Mouse (Mus musculus) E14TG2a.4 (cell line): ENCODE data around the gene Slc4a7.

Source experiments
- H3K27me3 ChIP-seq: 2 replicates; pipeline ENCODE4 v1.6.1; 2014; ENCODE audit warnings: low read length, control low read depth; ENCODE audit not compliant: insufficient read depth
- H3K36me3 ChIP-seq: 2 replicates; pipeline ENCODE4 v1.6.1; 2014; ENCODE audit warnings: low read length, control low read depth; ENCODE audit not compliant: insufficient read depth
- H3K4me1 ChIP-seq: replicated peaks from 2 replicates; pipeline ENCODE4 v1.6.1; 2014; ENCODE audit warnings: low read depth, low read length, control low read depth
- H3K4me3 ChIP-seq: replicated peaks from 2 replicates; pipeline ENCODE4 v1.5.1; 2014; ENCODE audit warnings: mild to moderate bottlenecking, low read length
- H3K9me3 ChIP-seq: 2 replicates; pipeline ENCODE4 v1.6.1; 2014; ENCODE audit warnings: low read length, control low read depth
- CTCF ChIP-seq: conservative IDR thresholded peaks from 2 replicates; pipeline ENCODE4 v1.5.1; 2014; ENCODE audit warnings: low read length
- NANOG ChIP-seq: IDR thresholded peaks from 2 replicates; pipeline ENCODE4 v1.6.1; 2014; ENCODE audit warnings: borderline replicate concordance, low read length, mixed read lengths
- POU5F1 ChIP-seq: IDR thresholded peaks from 2 replicates; pipeline ENCODE4 v1.6.1; 2014; ENCODE audit warnings: low read length, borderline replicate concordance

Slc4a7 gene

GRCm38 (mm10) chr14:14705126-14705525 lies 3.0 kb downstream of the Slc4a7 start:
- H3K27me3 ChIP-seq: 0 out of 2 replicates have a peak, but pooled peaks cover 3% of the 10 kb centered on the region
- H3K4me1 ChIP-seq: peaks cover 22% of the 10 kb centered on the region
- H3K36me3 ChIP-seq: no peaks in the 10 kb centered on the region
- TF ChIP-seq POU5F1 (no peak), CTCF (no peak), NANOG (no peak)
- no peaks in the 10 kb centered on the region for H3K9me3 ChIP-seq
- H3K4me3 ChIP-seq: no peak overlapping the region

GRCm38 (mm10) chr14:14706381-14706780 lies 4.3 kb downstream of the Slc4a7 start:
- TF ChIP-seq POU5F1 (no peak), NANOG (no peak), CTCF (no peak)
- peaks cover 10% of the 10 kb centered on the region for H3K36me3 ChIP-seq

DNA sequence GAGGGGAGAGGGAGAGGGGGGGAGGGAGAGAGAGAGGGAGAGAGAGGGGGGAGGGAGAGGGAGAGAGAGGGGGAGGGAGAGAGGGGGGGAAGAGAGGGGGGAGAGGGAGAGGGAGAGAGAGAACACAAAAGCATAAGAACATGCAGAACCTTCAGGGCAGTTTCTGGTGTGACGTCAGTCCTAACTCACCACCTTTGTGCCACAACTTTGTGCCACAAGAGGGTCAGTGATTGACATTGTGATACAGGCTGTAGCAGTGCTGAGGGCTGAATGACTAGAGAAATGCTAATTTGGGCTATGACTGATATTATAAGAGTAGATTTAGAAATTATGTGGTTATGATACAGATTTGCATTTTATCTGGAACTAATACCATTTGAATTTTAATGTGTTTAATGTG lies 5.0 kb downstream of the Slc4a7 start:
- peaks cover 10% of the 10 kb centered on the region for H3K36me3 ChIP-seq
- no peak overlapping the region for H3K4me3 ChIP-seq
- H3K4me1 ChIP-seq: peaks cover 22% of the 10 kb centered on the region
- H3K27me3 ChIP-seq: 0 out of 2 replicates have a peak, but pooled peaks cover 3% of the 10 kb centered on the region
- no peaks in the 10 kb centered on the region for H3K9me3 ChIP-seq
- no peak for TF ChIP-seq POU5F1
- TF ChIP-seq NANOG: no peak
- TF ChIP-seq CTCF: no peak

More at GRCm38 (mm10) chr14:14706381-14706780, 4.3 kb downstream of the Slc4a7 start:
- 0 out of 2 replicates have a peak, but pooled peaks cover 3% of the 10 kb centered on the region for H3K27me3 ChIP-seq
- no peak overlapping the region for H3K4me3 ChIP-seq
- no peaks in the 10 kb centered on the region for H3K9me3 ChIP-seq
- H3K4me1 ChIP-seq: peaks cover 22% of the 10 kb centered on the region

DNA sequence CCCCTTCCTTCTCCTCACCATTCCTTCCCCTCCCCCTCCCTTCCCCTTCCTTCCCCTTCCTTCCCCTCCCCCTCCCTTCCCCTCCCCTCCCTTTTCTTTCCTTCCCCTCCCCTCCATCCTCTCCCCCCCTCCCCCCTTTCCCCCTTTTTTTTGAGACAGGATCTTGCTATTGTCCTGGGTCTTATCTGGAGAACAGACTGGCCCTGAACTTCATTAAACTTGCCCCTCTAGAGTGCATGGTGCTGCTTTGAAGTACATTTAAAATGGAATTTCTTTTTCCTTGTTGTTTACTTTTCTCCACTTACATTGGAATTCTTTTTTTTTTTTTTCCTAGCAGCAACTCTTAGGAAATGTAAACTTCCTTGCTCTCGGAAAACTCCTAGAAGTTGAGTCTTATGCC lies 6.9 kb downstream of the Slc4a7 start:
- H3K4me1 ChIP-seq: peaks cover 19% of the 10 kb centered on the region
- H3K36me3 ChIP-seq: peaks cover 10% of the 10 kb centered on the region
- H3K27me3 ChIP-seq: 0 out of 2 replicates have a peak, but pooled peaks cover 3% of the 10 kb centered on the region
- TF ChIP-seq NANOG (no peak), POU5F1 (no peak), CTCF (no peak)
- no peaks in the 10 kb centered on the region for H3K9me3 ChIP-seq
- no peak overlapping the region for H3K4me3 ChIP-seq

GRCm38 (mm10) chr14:14714130-14714529 lies 12.1 kb downstream of the Slc4a7 start:
- peaks cover 8% of the 10 kb centered on the region for H3K4me1 ChIP-seq
- no peak overlapping the region for H3K4me3 ChIP-seq
- H3K27me3 ChIP-seq: no peaks in the 10 kb centered on the region
- H3K9me3 ChIP-seq: no peaks in the 10 kb centered on the region
- TF ChIP-seq CTCF (no peak), NANOG (no peak), POU5F1 (no peak)
- peaks cover 10% of the 10 kb centered on the region for H3K36me3 ChIP-seq

GRCm38 (mm10) chr14:14715794-14716193 lies 13.7 kb downstream of the Slc4a7 start:
- no peaks in the 10 kb centered on the region for H3K9me3 ChIP-seq
- no peaks in the 10 kb centered on the region for H3K27me3 ChIP-seq
- peaks cover 5% of the 10 kb centered on the region for H3K36me3 ChIP-seq
- H3K4me3 ChIP-seq: no peak overlapping the region
- TF ChIP-seq POU5F1 (no peak), NANOG (no peak), CTCF (no peak)
- no peaks in the 10 kb centered on the region; the same call in 1 of the 2 replicates for H3K4me1 ChIP-seq

GRCm38 (mm10) chr14:14716843-14717242 lies 14.8 kb downstream of the Slc4a7 start:
- TF ChIP-seq NANOG (no peak), POU5F1 (no peak), CTCF (no peak)
- no peak overlapping the region for H3K4me3 ChIP-seq

DNA sequence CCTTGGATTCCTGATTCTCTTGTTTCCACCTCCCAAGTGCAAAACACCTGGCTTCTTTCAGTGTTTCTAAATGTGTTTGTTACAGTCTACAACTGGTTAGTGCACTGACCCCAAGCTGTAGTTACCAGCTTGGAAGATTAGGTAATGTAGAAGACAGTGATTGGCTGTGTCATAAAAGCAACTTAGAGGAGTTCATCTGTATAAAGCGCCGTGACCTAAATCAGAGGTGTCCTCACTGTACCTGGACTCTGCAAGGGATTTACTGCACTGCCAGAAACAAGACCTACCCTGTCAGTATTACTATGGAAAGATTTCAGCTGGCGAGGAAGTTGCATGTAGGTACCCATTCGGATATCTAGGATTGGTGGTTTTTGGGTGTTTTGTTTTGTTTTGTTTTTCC lies 16.5 kb downstream of the Slc4a7 start:
- Histone ChIP-seq H3K27me3 (no peaks in the 10 kb centered on the region), H3K4me3 (no peak overlapping the region), H3K9me3 (no peaks in the 10 kb centered on the region), H3K36me3 (no peaks in the 10 kb centered on the region), H3K4me1 (no peaks in the 10 kb centered on the region)
- no peak for TF ChIP-seq NANOG
- no peak for TF ChIP-seq CTCF
- no peak for TF ChIP-seq POU5F1

More at GRCm38 (mm10) chr14:14716843-14717242, 14.8 kb downstream of the Slc4a7 start:
- Histone ChIP-seq H3K9me3 (no peaks in the 10 kb centered on the region), H3K4me1 (no peaks in the 10 kb centered on the region; the same call in 1 of the 2 replicates), H3K36me3 (no peaks in the 10 kb centered on the region), H3K27me3 (no peaks in the 10 kb centered on the region)

- H3K9me3 ChIP-seq: no peaks in the 10 kb centered on the region
- no peaks in the 10 kb centered on the region for H3K27me3 ChIP-seq
- no peak overlapping the region for H3K4me3 ChIP-seq
- TF ChIP-seq NANOG (no peak), CTCF (no peak), POU5F1 (no peak)
- H3K36me3 ChIP-seq: peaks cover 24% of the 10 kb centered on the region
- H3K4me1 ChIP-seq: no peaks in the 10 kb centered on the region
These were observed 79.1 kb downstream of the Slc4a7 start for GRCm38 (mm10) chr14:14781169-14781568.
